Mouse (Mus musculus) cerebellum, postnatal 25 days (tissue): ENCODE measurements at regions not wholly inside any gene's neighbourhood (a gene's known extent, or its start where the extent isn't known, plus 50 kb on each side); places are given as distances from the start of the nearest gene placed in this dataset.

ENCODE experiments used
- DNase-seq, 2 experiments: peaks; one replicate each; pipeline ENCODE4 v3.0.0; 2021; ENCODE audit warnings: mixed read lengths in 2 of 2

- no peak for DNase-seq
These were observed 91.7 kb upstream of the Adgrb3 start for GRCm38 (mm10) chr1:25921184-25921583.

GRCm38 (mm10) chr1:25894169-25894568 is 64.7 kb upstream of the Adgrb3 start:
- DNase-seq = no peak

- DNase-seq = no peak
These were observed 63.5 kb upstream of the Adgrb3 start for GRCm38 (mm10) chr1:25892970-25893369.

DNA sequence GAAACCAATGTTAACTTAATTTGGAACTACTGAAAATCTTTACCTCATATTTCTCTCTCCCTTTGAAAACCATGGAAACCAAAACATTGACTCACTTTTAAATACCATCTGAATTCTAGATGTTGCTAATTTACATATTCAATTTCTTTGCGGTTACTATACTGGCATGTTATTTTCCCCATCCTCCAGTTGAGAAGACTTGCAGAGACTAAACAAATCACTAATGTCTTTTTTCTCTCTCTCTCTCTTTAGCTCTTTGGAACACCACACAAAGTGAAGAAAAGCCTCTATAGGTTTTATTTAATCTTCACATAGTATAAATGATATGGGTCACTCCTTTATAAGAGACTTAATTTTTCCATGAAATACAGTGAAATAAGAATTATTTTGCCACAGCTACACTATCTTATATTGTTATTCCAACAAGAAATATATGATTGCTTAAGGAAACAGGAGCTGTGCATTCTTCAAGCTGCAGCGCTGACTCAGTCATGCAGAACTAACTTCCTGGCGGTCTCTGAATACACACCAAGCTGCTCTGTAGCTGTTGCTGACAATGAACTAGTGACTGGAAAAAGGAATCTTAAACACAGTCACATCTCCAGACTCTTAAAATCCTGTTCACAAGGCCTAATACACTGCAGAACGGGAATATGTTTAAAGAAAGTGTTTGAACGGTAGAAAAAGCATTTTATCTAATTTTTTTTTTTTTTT is 62.7 kb upstream of the Adgrb3 start:
- DNase-seq = peak; percentile 53 to 73

GRCm38 (mm10) chr1:25888004-25888403 is 58.5 kb upstream of the Adgrb3 start:
- DNase-seq = no peak

- no peak for DNase-seq
These were observed 55.5 kb upstream of the Adgrb3 start for GRCm38 (mm10) chr1:25885049-25885448.
